8 mouse cellular contexts compared by ENCODE assay signal in genomic region chr2:38351641-38352320, GRCm38 (mm10). TPM values are rescaled to one million over a fixed set of nuclear protein-coding genes. Genes with fewer than 3 reads are reported as not detected.
DNase-seq lines count a peak whose midpoint lies in the region; ATAC-seq and TF ChIP-seq lines count a peak whose summit lies in the region.

No protein-coding gene starts in this region.

- peak overlapping the region; percentile 36 for H3K4me3 ChIP-seq in kidney, embryonic 14.5 days (ENCODE audit: low read length)
- H3K4me3 ChIP-seq in heart, embryonic 16.5 days (ENCODE audit: low read length): peak overlapping the region; percentile 52
- peak overlapping the region; percentile 47 for H3K4me3 ChIP-seq in liver, postnatal 0 days (ENCODE audit: low read depth, low read length)

- no peak for DNase-seq in kidney, adult 9 months
- peak; percentile 66 for DNase-seq in ZHBTc4 (ENCODE audit: low read depth, low spot score)
- no peak for DNase-seq in liver, postnatal 0 days
- no peak for DNase-seq in adipocyte (ENCODE audit: low spot score)
- DNase-seq in layer of hippocampus, postnatal 36 days: no peak
- no peak for DNase-seq in adrenal gland, postnatal 4 days (ENCODE audit: low spot score in 2 of 2)

- peak overlapping the region; percentile 53 for H3K4me2 ChIP-seq in kidney, embryonic 14.5 days (replicated peaks; ENCODE audit: low read depth, low read length)
- peak overlapping the region; percentile 77 for H3K4me2 ChIP-seq in heart, embryonic 16.5 days (ENCODE audit: low read depth, low read length)
- H3K4me2 ChIP-seq in liver, postnatal 0 days (ENCODE audit: low read depth, low read length): peak overlapping the region; percentile 64

- H3K27me3 ChIP-seq in kidney, embryonic 14.5 days (ENCODE audit: control insufficient read depth, insufficient read depth, low read length): peaks cover 94% of the 10 kb centered on the region
- H3K27me3 ChIP-seq in heart, embryonic 16.5 days (ENCODE audit: control insufficient read depth, insufficient read depth, low read length): peaks cover 90% of the 10 kb centered on the region
- peaks cover 100% of the 10 kb centered on the region for H3K27me3 ChIP-seq in liver, postnatal 0 days (ENCODE audit: insufficient read depth, low read length)

- no peak overlapping the region for H3K27ac ChIP-seq in kidney, embryonic 14.5 days (ENCODE audit: low read depth, low read length)
- no peak overlapping the region for H3K27ac ChIP-seq in heart, embryonic 16.5 days (ENCODE audit: low read length)
- no peak overlapping the region for H3K27ac ChIP-seq in liver, postnatal 0 days (ENCODE audit: low read depth)

- H3K9ac ChIP-seq in kidney, embryonic 14.5 days (ENCODE audit: low read depth, low read length): peak overlapping the region; percentile 18; the same call in 1 of the 2 replicates
- no peak overlapping the region for H3K9ac ChIP-seq in heart, embryonic 16.5 days (ENCODE audit: low read length)
- H3K9ac ChIP-seq in liver, postnatal 0 days (replicated peaks): peak overlapping the region; percentile 53

- H3K9me3 ChIP-seq in kidney, embryonic 14.5 days (ENCODE audit: control insufficient read depth, low read length): no peaks in the 10 kb centered on the region
- no peaks in the 10 kb centered on the region for H3K9me3 ChIP-seq in heart, embryonic 16.5 days (replicated peaks; ENCODE audit: control insufficient read depth, low read length)
- H3K9me3 ChIP-seq in liver, postnatal 0 days (ENCODE audit: low read length): no peaks in the 10 kb centered on the region

- no peak for TF ChIP-seq EP300 in liver, postnatal 0 days (IDR thresholded peaks at IDR 0.05; ENCODE audit: low read depth)

- WGBS in kidney, embryonic 14.5 days: 0% methylated on average over 56 of the region's 57 CpGs
- under 1% methylated on average over 55 of the region's 57 CpGs for WGBS in heart, embryonic 16.5 days
- WGBS in liver, postnatal 0 days (ENCODE audit: insufficient replicate concordance): under 1% methylated on average over 50 of the region's 57 CpGs

- no peak for ATAC-seq in kidney, embryonic 14.5 days (ENCODE audit: low FRiP score, low TSS enrichment)
- no peak for ATAC-seq in heart, embryonic 16.5 days (replicated peaks; ENCODE audit: extremely low read depth, insufficient read depth, low FRiP score)
- no peak for ATAC-seq in liver, postnatal 0 days

- peaks cover 19% of the 10 kb centered on the region; the same call in 1 of the 2 replicates for H3K4me1 ChIP-seq in kidney, embryonic 14.5 days (ENCODE audit: control insufficient read depth, insufficient read depth, low read length)
- peaks cover 30% of the 10 kb centered on the region for H3K4me1 ChIP-seq in heart, embryonic 16.5 days (ENCODE audit: control insufficient read depth, insufficient read depth, low read length)
- H3K4me1 ChIP-seq in liver, postnatal 0 days (ENCODE audit: insufficient read depth): peaks cover 16% of the 10 kb centered on the region

- TF ChIP-seq CTCF in liver, postnatal 0 days (IDR thresholded peaks at IDR 0.05; ENCODE audit: low read depth): no peak

- H3K36me3 ChIP-seq in kidney, embryonic 14.5 days (ENCODE audit: control insufficient read depth, insufficient read depth, low read length): no peaks in the 10 kb centered on the region
- no peaks in the 10 kb centered on the region for H3K36me3 ChIP-seq in heart, embryonic 16.5 days (ENCODE audit: control insufficient read depth, insufficient read depth)
- no peaks in the 10 kb centered on the region for H3K36me3 ChIP-seq in liver, postnatal 0 days (replicated peaks; ENCODE audit: insufficient read depth, low read length)

RNA-seq across cellular contexts. Expression of gene Lhx2, which starts 12.7 kb away (rescaled TPM):
- not detected in 2 replicates for polyA plus RNA-seq in kidney, embryonic 14.5 days (2014; fragmentation: Nextera tagmentation; extraction: Ambion mirVana)
- not detected in 2 replicates for polyA plus RNA-seq in heart, embryonic 16.5 days (2015; fragmentation: Nextera tagmentation; extraction: Ambion mirVana)
- polyA plus RNA-seq in liver, postnatal 0 days (2015; fragmentation: Nextera tagmentation; extraction: Ambion mirVana): 1.7 and 2.8 TPM in 2 replicates
- 100 to 1,000 TPM in 1 of 2 experiments, 10 to 100 TPM in 1; 94.7 to 107 TPM for total RNA-seq in layer of hippocampus, postnatal 36 days (2021)
- total RNA-seq in adrenal gland, postnatal 4 days (2021): 1 to 10 TPM in 1 of 2 experiments, under 1 TPM in 1; 0.39 to 1.2 TPM
